Mouse (Mus musculus) brain, embryonic 18.5 days (tissue): Measurements from ENCODE around the gene Btbd16.

Source experiments
- DNase-seq: peaks from one replicate; pipeline ENCODE4 v3.0.0-alpha.2; 2012; ENCODE audit warnings: low read depth, low spot score

Btbd16 gene

DNA sequence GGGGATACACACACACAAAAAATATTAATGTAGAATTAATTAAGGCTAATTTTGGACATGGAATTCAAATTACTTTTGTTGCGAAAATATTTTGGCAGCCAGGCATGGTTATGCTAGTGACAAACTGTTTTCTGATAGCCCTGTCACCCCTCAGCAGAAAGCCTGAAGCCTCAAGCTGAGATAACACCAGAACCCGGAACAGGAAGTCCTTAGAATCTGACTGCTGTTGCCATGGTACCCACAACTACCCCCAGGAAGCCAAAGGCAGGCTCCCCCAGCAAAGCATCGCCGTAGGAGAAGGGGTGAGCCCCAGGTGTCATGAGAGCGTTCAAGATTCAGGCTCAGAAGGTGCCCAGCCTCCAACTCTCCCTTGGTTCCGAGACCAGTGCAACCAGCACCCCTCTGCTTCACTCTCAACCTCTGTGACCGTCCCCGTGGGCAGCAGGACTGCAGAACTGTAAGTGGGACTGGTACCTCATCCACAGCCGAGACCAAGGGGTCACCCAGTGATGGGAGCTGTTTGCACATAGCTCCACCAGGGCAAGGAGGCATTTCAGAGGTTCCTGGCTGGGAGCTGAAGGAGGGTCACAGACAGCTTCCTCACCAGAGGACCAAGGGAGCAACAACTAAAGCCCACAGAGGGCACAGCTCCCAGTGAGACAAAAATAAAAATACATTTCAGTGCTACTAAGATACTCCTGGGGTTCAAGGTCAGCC lies at the start of gene Btbd16:
Gene Btbd16 (plus strand): TSS at position 156 of the 717 bp plus-strand sequence.
- no peak for DNase-seq

DNA sequence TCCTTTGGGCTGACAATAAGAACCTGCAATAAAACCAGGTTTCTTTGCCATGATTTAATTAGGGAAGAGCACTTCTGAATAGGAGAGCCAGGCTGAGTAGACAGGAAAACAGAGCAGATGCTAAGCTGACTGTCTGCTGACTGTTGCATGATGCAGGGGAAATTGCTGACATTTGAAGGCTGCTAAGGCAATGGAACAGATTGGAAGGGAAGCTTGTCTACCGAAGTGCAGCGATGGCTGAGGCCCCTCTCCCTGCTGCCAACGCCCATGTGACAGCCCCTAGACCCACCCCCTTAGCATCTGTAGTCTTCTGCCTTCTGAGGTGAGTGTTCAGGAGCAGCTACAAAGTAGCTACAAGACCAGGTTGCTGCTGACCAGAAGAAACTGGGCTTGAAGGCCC lies 47.7 kb upstream of the Btbd16 start:
- DNase-seq: no peak

DNA sequence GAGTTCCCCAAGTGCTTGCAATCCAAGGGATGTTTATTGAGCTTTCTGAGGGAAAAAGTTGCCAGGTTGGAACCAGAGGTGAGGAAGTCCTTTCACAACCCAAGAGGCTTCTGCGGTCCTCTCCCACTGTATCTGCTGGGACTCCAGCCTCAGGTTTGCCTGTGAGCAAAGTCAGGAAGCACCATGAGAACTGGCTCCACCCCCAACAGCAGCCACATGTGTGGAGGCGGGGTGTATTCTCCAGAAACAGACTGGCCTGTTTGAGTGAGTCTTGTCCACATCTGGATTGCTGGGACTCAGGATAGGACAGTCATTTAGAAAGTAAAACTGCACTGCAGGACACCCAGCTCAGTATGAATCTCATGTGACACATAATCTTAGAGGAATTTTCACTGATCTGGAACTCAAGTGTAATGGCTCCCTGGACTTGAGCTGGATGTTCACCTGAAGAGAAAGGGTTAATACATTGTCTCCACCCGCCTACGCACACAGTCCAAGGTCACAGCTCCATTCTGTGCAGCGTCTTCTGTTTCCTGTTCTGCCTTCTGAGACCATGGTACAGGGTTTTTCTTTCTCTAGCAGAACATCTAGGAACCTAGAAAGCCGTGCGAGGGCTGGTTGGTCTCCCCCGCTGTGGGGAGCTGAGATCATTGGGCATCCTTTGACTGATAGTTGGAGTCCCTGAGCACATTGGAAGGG lies 47.0 kb upstream of the Btbd16 start:
- DNase-seq: no peak

DNA sequence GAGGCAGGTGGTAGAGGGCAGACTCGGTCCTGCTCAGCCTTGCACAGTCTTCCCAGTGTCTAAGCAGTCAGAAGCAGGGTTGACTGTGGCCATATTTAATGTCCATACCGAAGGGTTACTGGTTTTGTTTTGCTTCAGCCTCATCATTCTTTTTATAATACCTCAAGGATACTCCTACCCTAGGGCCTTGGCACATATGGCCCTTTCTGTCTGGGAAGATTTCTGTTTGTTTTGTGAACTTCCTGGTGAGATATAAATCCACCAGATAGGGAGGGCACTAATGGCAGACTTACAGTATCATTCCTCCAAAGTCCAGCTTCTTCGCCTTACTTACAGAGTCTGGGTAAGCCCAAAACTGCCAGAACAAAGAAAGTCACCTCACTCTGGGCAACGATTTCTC lies 46.3 kb upstream of the Btbd16 start:
- no peak for DNase-seq

DNA sequence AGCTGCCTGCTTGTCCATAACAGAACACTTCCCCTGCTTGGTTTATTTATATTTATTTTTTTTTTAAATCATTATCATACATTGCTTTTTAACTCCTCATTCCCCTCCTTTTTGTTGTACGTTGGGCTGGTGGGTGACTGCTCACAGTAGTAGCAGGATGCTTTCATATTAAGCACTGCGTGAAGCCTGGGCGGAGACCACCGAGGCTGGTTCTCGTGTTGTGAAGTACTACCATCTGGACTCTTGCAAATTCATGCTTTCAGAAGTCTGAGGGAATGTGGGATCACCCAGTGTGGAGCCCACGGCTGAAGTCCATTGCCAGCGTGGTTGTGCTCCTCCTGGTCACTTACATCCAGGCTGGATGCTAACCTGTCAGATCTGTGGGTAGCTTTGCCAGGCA lies 42.1 kb upstream of the Btbd16 start:
- no peak for DNase-seq

DNA sequence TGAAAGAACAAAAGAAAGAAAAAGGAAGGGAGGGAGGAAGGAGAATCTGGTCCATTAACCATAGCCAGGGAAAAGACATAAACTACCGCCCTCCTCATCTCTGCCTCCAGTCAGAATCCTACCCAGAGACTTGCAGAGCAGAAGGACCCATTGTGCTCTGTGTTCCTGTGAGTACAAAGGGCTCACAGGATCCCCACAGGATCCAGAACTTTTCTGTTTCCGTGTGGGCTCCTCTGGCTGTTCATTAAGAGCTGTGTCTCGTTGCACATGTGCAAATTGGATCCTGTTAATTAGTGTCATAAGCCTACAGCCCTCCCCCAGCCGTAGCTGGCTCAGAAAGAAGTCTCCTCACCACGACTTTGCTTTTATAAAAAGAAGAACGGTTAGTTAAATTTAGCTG lies 41.0 kb upstream of the Btbd16 start:
- DNase-seq: no peak

DNA sequence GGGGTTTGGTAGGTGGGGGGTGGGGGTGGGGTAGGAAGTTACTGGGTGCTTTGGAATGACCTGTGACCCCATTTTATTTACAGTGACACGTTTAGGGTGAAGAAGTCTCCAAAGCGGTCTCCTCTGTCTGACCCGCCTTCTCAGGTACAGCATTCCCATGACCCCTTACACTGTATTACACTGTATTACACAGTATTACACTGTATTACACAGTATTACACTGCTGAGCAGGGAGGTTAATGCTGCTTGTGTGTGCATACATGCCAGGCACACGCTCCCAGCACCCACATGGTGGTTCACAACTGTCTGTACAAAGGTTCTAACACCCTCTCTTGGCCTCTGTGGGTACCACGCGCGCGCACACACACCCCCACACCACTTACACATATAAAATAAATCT lies 40.4 kb upstream of the Btbd16 start:
- DNase-seq: no peak

DNA sequence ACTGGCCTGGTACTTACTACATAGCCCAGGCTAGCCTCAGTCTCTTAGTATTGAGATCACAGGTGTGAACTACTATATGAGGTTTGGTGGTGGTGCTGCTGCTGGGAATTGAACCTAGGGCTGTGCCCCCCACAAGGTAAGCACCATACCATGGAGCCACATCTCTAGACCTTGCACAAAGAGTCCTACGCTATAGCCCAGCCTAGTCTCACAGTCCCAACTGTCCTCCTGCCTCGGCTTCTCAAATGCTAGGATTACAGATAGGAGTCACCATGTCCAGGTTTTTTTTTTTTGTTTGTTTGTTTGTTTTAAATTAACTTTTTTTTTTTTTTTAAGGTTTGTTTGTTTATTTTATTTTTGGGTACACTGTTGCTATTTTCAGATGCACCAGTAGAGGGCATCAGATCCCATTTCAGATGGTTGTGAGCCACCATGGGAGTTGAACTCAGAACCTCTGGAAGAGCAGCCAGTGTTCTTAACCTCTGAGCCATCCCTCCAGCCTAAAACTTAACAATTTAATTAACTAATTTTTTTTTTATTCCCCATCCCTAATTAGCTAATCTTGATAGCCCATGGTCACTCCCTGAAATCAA lies 39.6 kb upstream of the Btbd16 start:
- no peak for DNase-seq

DNA sequence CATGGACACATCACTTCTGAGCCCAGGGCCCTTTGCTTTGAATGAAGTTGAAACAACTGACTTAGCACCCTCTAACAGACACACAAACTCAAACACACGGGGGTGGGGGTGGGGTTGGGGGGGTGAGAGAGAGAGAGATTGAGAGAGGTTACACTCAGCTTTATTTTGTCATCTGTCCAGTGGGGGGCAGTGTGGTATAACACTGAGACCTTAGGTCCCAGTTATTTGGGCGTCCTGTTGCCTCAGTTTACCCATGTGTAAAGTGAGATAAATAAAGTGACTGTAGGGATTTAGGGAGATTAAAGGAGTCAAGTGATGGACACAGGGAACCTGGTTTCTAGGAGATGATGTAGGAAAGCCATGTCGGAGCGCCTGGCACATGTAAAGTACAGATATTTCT lies 32.8 kb upstream of the Btbd16 start:
- DNase-seq: no peak

DNA sequence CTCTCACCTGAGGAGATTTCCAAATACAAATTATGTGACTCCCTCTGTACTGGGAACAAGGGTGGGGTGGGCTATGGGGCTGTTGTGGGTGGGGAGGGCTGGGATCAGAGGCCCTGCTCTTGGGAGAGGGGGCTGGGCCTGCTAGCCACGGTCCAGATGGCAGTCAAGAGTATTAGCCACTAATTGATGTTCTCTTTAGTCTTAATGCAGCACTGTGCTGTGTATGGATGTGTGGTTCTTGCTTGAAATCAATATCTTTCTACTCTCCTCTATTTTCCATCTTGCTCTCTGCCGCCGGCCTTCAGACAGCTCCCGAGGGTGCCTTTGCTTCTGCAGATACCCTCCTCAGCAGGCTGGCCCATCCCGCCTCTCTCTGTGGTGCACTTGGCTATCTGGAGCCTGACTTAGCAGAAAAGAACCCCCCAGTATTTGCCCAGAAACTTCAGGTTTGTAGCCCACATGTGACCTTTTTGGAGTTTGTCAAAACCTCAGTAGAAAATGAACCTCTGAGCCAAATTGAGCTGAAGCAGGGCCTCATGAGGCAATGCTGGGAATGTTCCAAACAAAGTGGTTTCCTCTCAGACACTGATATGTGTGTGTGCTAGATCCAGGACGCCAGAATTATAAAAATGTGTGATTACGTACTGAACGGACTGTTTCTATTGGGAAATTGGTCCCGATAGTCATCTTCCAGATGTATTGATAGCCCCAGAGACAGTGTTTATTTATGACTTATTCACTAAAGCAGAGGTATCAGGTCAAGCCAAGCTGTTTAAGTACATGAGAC lies 30.4 kb upstream of the Btbd16 start:
- DNase-seq: no peak

DNA sequence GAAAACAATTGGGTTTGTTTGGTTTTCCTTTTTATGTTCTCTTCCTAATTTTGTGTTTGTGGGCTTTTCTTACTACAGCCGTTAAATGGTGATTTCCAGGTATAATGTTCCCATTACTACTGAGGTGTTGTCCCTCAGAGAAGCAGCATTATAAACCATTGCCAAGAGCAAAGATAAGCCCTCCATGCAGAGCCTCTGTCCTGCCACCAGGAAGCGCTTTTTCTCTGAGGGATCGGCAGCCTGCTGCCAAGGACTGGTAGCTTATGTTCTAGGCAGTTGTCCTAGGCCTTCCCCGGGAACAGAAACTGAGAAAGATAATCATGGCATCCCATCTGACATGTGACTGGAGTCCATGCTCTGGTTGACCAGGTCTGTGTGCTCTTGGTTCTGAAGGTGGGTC lies 24.7 kb upstream of the Btbd16 start:
- no peak for DNase-seq

DNA sequence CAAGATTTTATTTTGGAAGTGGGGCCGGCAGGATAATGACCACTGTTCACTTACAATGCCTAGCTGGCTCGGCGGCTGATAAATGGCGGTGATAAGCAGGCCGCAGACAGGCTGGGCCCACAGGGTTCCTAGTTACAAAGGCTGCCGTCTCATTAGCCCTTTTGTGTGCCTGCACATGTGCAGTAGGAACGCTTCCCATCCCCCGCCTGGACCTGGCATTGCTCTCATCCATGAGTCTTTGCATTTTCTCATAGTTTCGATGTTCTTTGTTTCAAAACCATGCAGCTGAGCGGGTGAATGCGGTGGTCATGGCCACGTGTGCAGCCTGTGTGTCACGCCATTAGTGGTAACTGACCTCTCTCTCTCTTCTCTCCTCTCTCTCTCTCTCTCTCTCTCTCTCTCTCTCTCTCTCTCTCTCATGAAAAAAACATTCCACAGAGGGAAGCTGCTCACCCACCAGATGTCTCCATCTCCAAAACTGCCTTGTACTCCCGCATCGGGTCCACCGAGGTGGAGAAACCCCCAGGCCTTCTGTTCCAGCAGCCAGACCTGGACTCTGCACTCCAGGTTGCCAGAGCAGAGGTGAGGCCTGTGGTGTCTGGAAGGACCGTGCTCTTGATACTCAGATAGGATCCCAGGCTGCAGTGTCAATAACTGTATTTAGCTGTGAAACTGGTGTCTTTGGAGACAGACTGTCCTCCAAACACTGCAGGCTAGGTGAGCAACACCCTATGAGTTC lies 22.9 kb upstream of the Btbd16 start:
- DNase-seq: peak; percentile 42

DNA sequence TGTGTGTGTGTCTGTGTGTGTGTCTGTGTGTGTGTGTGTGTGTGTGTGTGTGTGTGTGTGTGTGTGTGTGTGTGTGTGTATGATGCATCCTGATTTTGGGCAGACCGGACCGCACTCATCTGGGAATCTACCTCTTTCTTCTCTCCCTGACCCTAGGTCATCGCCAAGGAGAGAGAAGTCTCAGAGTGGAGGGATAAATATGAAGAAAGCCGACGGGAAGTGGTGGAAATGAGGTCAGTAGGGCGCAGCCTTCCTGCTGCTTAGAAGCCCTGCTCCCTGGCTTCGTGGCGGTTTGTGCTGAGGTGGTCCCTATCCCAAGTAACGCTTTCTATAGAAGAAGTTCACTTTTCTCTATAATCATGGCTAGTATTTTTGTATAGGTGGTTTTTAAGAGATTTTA lies 22.2 kb upstream of the Btbd16 start:
- no peak for DNase-seq

DNA sequence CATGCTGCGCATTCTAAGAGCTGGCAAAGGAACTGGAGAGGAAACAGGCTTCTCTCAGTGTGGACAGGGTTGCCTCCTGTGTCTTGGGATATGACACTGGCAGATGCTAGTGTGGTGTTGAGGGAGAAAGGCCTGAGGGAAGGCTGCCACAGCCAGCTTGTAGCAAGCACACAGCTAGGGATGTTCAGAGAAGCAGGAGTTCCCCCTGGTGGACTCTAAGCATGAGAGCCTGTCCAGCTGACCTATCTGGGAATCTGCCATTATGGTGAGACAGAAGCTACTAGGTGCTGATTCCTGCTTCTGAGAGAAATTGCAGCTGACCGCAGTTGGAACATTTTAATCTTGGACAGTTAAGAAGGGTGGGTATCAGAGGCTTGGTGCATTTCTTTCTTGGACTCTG lies 19.1 kb upstream of the Btbd16 start:
- no peak for DNase-seq

DNA sequence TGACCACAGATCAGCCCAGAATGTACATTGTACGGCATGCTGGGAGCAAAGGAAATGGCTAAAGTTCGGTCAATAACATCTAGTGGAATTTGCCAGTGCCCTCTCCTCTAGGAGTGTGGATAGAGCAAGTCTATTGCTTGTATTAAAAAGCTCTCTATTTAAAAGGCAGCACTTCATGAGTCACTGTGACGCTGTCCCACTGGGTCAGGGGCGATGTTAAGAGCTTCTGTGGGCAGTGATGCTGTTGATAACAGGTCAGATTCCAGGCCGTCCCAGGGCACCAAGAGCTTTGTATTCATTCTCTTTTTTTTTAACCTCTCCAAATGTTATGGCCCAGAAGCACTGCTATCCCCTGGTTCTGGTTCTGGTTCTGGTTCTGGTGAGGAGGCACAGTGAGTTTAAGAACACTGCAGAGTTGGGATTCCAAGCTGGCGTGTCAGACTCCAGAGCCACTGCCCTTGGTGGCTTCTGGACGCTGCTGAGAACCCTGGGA lies 17.5 kb upstream of the Btbd16 start:
- no peak for DNase-seq

DNA sequence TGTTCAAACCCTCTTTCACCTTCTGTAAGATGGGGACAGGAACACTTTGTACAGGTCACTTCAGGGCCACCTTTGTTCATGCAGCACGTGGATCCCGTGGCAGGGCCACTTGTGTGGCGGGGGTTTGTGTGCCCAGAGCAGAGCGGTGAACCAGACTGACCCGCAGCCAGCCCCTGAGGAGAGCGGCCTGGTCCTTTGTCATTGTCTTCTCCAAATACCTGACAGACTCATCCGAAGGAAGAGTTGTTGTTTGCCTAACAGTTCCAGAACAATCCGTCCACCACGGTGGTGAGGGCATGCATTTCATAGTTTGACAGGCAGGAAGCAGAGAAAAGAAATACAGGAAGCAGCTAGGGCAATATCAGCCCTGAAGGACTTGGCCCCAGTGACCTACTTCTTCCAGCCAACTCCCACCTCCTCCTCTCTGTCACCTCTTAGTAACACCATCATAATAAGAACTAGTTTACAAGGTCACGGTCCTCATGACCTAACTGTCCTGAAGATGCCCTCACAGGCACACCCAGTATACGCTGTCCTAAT lies 16.5 kb upstream of the Btbd16 start:
- no peak for DNase-seq

DNA sequence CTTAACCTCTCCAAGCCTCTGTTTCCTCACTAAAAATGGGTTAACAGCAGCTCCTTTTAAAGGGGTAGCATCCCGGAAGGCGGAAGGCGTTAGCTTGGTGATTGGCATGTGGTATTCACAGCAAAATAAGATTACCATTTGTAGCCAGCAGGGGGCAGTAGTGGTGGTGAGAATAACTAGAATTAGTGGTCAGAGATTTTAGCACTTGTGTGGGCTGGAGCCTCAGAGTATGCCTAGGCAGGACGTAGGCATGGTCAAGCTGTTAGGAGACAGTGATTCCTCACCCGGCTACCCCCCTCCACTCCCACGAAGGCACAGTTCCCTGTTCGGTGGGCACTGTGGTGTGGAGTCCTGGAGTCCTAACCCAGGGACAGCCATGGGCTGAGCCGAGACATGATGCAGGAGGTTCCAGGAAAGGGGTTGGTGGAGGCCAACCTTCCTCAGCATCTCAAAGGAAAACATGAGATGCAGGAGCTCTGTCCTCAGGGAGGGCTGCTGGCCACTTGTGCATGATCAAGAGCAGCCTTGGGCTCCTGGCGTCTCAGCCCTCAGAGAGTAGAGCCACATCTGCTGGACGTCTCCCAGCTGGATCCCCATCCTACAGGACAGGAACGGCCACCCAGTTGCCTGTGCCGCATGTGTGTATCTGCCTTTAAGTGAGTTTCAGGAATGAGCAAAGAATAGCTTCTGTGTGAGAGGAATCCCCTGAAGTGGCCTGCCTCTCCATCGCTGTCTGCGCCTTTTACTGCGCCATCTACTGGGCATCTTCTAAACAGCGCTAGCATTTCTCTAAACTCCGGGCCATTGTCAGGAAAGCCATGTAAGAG lies 11.6 kb upstream of the Btbd16 start:
- peak; percentile 55 for DNase-seq

DNA sequence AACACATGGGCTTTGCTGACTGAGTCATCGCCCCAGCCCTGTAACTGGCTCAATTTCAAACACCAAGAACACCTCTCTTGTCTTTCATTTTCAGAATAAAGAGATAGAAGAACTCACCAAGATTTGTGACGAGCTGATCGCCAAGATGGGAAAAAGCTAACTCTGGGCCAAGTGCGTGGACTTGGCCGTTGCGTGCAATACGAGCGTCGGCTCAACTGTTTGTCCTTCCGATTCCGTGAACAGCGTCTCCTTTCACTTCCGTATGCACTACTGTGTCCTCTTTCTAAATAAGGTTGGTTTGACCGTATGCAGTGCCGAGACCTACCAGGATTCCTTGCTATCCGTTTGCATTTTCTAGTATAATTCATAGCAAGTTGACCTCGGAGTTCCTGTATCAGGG lies 9.7 kb upstream of the Btbd16 start:
- DNase-seq: no peak

DNA sequence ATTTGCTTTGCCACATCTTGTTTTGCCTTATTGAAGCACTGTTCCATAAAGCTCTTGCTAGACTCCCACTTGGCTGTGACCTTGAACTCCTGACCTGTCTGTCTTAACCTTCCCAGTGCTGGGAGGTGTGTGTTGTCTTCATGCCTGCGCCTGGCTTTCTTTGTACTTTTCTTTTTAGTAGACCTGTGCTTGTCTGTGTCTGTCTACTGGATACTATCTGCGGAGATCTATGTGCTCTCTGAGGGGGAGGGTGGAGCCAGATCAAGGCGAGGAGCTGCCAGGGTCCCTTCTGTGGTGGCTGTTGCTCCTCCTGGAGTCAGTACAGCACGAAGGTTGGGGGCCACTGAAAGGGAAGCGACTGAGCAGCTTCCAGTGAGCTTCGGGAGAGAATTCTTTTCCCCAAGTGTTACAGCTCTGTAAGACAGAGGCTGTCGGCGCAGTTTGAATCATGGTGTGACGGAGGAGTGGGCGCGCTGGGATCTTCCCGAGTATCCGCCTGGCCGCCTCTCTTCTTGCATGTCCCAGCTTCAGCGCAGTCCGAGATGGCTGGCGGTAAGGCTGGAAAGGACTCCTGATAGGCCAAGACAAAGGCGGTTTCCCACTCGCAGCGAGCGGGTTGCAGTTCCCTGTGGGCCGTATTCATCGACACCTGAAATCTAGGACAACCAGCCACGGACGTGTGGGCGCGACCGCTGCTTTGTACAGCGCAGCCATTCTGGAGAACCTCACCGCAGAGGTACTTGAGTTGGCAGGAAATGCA lies 7.3 kb upstream of the Btbd16 start:
- DNase-seq: no peak

DNA sequence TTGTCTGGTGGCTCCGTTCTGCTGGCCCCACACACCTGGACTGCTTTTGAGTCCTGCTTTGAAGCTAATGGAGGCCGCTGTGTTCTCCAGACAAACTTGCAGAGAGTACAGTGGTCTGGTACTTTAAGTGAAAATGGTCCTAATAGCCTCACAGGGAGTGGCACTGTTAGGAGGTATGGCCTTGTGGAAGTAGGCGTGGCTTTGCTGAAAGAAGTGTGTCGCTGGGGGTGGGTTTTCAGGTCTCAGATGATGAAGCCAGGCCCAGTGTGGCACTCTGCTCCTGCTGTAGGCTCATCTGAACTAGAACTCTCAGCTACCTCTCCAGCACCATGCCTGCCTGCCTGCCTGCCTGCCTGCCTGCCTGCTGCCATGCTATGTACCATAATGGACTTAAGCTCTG lies 5.7 kb upstream of the Btbd16 start:
- no peak for DNase-seq
